Mouse (Mus musculus) urinary bladder, postnatal 10 days (tissue): ENCODE results near the gene Slc9a9.

ENCODE experiments used
- DNase-seq: peaks from one replicate; pipeline ENCODE4 v3.0.0; 2022; ENCODE audit warnings: low spot score

The Slc9a9 gene

DNA sequence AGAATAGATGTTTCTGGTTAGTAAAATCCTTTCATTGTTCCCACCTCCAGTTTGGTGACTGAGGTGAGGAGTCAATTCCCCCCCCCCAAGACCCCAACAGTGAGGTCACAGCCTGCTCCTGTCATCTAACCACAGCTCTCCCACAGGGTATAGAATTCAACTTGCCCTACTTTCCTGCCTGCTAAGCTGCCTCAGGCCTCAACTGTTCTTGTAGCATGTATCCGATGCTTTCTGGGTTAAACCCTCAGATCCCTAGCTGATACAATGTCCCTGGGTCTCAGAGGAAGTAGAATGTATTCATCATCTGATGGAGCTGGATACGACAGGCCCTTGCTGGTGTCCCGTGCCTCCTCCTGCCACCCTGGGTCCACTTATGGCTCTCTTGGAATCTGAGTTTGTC lies 408.9 kb downstream of the Slc9a9 start:
- DNase-seq = no peak

DNA sequence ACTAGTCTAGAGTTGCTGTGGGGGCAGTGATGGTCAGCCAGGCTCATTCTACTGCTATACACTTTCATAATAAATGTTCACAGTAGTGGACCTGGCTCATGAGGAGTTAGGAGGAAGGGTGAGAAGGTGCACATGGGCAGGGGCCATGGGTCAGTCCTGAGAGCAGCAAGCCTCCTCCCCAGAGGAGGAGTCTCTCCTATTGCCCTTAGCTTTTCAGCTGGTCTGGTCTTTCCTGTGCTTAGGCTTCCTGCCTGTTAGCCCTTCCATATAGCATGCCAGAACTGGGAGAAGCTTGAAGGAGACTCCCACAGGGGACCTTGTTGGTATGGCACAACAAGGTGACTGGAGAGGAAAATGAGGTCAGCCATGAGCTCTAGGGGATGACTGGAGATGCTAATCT lies 410.2 kb downstream of the Slc9a9 start:
- no peak for DNase-seq

DNA sequence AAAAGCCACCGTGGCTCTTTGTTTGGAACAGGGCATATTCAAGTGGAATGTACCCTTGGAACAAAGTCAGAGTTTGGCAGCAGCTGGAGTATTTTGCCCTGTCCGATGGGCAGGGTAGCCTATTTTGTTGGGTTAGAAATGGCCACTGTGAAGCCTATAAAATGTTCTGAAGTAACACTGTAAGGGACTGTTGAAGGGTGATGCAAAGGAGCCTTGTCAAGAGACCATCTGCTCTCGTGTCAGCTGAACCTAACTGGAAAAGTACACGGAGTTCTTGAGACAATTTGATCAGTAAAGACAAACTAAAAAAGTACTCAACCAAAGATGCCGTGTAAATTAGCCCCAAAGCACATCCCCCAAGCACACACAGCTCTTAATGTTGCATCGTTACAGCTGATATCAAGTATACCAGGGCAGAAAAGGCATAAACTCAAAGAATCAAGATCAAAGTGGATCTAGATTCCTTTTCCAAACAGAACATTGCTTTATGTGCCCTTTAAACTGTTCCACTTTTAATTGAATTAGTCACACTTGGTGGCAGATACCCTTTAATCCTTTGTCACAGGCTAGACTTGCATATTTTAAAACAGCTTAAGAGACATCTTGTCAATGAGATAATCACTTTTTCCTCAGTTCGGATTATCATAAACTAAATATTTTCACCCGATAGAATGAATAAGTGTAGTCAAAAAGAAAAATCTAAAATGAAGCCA lies 416.6 kb downstream of the Slc9a9 start:
- no peak for DNase-seq

DNA sequence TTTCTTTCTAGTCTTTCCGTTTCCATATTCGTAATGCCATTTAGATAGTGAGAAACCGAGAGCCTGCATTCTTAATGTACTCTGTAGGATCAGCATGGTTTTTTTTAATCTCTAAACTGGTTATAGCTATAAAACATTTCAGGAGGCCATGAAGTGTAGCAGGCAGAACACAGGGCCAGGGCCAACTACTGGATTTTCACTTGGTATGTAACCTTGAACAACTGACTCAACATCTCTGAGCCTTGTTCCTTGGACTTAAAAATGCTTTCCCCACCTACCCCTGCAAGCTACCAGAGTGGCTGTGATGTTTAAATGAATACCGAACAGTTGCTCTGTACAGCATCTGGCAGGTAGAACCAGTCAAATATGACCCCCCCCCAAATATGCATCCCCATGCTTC lies 418.5 kb downstream of the Slc9a9 start:
- DNase-seq = no peak

DNA sequence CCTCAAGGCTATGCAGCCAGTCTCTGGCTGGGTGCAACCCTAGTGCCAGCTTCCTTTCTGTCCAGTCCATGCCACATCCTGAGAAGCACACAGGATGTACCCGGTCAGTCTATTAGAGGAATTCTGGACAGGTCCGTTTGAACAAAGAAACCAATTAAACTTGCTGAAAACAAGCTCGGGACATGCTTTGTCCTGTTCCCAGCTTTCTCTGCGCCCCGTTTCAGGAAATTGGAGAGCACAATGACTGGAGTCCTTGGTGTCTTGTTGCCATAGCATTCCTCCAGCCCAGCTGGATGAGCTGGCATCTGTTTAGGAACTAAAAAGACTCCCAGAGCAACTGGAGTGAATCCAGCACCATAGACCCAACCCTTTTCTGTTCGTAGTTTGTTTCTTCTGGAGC lies 419.3 kb downstream of the Slc9a9 start:
- no peak for DNase-seq

DNA sequence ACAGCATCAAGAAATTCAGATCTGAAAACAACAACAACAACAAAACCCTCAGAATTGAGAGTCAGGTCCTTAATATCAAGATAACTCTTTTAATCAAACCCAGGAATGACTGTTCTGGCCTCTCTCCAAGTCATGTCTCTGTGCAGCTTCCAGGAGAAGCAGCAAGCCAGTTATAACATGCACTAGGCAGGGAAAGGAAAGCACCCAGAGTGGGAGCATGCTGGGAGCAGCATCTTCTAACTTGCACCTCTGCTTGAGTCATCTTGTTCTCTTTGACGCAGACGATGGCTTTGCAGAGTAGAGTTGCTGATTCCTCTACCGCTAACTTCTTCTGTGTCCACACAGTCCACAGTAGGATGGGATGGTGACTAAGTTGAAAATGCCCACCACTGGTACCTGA lies 426.8 kb downstream of the Slc9a9 start:
- no peak for DNase-seq

DNA sequence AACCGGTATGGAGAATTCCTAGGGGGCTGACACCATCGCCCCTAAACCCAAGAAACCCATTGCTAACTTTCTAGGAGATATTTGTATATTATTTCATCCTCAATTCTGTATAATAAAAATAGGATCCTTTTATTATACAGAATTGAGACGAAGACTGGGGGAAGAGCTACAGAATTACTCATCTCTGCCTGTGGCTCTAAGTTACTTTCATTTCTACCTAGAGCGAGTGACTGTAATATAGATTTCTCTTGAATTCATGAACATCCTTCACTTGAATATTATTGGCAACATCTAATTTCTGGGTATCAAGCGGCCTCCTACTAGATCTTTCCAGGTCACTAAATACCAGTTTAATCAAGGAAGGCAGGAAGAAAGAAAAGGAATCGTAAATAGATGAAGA lies 436.1 kb downstream of the Slc9a9 start:
- DNase-seq = no peak

DNA sequence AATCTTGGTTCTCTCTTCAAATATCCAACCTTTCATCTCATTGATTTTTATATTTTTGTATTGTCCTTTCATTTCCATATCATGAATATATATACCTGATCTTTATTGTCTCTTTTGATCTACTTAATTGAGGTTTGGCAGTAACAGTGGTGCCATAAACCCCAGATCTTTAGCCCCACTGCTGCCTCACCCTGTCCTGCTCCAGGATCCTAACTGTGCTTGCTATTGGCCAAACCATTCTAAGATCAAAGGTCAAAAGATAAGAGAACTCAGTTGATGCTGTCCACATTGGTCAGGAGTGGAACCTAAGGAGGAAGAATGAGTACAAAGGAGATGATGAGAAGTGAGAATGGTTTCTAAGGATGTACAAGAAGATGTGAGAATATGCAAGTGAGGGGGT lies 440.1 kb downstream of the Slc9a9 start:
- no peak for DNase-seq

DNA sequence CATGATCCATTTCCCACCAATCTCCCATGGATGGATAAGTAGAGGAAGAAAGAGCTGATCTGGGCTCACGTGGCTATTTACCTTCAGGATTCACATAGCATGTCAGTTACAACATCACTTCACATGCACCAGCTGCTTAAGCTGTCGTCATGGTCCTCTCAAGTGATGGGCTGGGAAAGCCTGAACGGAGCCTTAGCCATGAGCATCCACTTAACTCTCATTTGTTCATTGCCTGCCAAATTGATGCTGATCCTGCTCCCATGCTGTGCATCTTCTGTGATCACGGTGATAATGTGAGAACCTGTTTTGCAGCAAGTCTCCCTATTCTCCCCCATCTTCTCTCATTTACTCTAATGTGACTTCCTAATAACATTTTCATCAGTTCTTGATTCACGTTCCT lies 441.1 kb downstream of the Slc9a9 start:
- no peak for DNase-seq

DNA sequence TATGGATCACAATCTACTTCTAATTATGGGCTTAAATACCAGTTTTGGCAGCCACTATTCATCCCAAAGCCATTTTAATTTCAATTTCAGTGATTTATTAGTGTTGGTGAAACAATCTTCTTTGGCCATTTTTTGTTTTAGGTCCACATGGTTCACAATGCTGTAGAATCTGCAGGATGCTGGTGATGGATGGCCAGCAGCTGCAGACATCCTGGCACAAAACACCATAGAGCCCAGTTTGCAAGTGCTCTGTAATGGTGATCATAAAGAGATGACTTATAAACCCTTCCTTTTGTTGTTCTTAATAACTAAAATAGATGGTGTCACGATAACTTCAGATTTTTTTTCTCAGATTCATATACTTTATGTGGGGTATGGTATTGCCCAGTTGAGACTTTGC lies 442.0 kb downstream of the Slc9a9 start:
- DNase-seq = no peak

DNA sequence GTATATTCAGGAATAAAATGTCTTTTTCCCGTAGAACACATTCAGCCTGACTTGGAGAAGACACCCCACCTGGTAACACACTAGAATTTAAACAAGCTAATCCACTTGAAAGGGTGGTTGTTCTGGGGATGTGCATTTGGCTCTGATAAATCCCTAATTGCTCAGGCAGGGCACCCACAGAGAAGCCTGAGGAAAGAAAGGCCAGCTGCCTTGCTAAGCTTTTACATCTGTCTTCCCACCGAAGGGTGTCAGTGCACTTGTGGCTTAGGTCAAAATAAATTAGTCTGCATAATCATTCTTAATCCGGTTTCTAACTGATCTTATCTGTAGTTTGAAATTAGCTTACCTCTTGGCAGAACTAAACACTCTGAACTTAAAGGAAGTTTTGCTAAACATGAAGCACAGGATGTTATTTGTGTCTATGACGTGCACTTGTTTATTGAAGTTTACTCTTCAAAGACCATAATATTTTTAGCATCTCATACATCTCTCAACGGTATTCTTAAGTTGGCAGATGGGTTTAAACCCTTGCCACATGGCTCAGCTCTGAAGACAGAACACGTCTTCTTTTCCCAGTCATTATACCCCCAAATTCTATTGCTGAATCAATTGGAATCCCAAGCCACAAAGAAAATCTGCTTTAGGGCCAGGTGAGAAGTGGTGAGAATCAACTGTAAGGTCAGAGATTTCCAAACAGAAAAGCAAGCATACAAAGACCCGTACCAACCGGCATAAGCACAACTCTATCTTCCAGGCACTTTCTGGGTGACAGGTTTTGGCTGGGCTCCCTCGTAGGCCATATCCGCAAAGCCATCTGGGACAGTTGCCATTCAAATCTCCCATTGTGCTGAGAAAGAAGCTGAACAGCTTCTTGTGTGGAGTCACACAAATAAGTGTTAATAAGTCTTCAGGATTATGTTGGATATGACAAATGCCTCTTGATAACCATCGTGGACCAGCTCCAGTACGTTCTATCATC lies 443.7 kb downstream of the Slc9a9 start:
- no peak for DNase-seq

DNA sequence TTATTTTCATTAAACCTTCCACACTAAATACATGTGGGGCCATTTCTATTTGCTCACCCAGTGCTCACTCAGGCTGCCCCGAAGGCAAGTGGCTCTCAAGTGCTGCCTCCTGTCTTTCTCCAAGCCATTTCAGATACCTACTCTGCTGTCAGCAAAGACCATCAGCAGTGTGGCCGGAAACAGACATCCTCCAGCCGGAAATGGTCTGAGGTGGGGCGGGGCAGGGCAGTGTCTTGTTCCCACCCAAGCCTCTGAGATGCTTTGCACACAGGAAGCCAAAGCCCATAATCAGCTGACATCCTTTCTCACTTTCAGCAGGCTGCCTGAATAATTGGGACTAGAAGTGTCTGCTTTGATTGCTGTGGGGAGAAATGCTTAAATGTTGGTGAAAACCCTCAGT lies 450.4 kb downstream of the Slc9a9 start:
- no peak for DNase-seq

DNA sequence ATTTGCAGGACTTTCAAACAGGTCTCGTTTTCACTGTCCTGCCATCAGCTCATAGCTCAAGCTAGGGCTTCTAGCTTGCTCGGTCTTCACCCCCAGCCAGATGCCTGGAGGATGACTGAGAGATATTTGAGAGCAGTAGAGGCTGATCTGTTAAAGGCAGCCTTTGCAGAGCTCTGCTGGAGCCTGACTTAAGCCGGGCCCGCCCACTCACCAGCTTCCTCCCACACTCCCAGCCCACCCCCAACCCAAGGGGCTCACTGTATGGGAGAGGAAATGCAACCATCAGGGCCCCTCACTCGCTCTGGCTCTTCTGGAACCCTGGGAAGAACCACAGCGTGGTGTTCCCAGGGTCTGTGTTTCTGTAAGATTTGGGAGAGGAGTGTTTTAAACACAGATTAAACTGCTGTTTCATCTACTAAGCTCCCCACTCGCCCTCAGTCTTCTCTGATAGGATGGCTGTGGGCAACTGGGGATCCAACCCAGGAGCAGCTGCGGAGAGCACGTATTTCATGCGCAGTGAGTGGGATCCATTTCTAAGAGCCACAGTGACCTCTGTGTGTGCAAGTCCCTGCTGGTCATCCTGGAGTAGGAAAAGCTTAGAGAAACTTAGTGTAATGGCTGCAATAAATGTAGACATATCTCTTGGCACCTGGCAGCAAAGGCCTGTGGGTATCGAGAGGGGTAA lies 451.6 kb downstream of the Slc9a9 start:
- DNase-seq = no peak

DNA sequence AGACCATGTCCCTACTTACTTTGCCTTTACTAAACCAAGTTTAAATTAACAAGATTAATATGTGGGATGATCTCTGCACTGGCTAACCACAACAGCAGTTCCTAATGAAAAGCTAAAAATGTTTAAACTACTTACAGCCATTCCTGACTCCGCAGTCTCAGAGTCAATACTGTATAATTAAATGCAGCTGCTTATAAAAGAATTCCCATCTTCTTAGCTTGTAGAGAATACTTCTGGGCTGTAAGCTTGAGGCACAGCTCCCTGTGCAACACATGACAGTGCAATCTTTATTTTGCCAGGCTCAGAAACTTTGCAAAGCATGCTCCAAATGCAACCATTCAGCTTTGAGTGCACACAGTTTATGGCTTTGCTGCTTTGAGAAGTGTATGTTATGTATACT lies 456.0 kb downstream of the Slc9a9 start:
- DNase-seq = no peak

DNA sequence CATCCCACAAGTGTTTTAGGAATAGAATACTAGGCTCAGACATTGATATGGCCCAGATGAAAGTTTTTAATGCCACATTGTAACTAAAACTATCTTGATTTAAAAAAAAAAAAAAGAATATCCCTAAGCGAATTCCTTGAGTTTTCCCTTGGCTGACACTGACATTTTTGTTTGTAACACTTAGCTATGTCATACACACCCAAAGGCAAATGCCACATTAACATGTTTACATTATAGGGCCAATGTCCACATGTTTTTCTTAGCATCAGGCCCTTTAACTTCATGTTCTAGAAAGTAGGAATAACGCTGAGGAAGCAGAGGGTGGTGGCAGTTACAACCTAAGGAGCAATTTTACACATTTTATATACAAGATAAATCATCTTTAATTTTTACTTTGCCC lies 458.1 kb downstream of the Slc9a9 start:
- DNase-seq = no peak

DNA sequence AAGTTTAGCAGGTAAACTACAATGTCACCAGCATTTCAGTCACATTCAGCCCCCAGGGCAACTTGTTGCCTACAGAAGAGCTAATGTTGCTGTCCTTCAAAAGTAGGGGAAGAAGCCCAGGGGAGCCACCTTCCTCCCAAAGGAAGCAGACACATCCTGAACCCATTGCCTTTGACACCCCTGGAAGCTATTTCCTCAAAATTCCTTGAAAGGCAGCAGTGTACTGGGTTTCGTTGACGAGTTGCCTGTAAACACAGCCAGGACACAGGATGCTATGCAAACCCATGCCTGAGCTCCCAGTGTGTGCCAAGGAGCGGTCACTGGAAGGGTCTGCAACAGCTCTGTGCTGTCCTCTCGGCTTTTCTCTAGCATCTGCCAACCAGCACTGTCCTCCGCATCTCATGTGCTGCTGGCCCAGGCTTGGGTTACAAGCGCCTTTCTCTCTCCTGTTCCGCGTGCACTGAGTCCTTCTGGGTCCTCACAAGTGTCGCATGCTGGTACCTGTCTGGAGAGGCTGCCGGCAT lies 479.6 kb downstream of the Slc9a9 start:
- no peak for DNase-seq

DNA sequence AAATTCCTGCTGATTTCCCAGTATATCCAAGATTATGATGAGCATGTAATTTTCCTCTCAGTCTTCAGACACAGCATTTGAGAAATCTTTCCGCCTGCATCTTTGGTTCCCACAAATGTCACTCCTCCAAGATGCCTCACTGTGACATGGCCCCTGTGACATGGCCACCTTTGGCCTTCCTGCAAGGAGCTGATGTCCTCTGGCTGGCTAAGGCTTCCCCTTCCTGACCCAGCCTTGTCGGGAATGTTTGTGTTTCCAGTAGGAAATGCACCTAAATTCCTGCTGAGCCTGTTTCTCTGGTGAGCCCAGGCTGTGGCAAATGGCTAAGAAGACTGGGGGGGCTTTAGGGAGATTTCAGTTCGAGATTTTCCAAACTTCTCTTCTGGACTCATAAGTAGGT lies 480.4 kb downstream of the Slc9a9 start:
- no peak for DNase-seq

DNA sequence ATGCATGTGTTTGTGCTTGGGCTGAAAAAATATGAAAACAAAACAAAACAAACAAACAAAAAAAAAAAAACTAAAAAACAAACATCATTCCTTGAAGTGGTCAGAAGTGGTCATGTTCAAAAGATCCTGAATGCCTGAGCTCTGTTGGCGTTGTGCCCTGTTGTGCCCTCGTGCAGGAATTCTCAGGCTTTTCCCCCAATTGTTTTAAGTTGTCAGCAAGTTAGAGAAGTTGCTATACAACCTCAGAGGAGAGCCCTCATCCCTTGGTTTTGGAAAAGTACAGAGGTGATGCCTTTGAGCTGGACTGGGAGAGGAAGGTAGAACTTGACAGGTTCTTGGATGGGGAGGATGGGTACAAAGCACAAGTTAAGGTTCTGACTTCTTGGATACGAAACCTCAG lies 480.9 kb downstream of the Slc9a9 start:
- no peak for DNase-seq

DNA sequence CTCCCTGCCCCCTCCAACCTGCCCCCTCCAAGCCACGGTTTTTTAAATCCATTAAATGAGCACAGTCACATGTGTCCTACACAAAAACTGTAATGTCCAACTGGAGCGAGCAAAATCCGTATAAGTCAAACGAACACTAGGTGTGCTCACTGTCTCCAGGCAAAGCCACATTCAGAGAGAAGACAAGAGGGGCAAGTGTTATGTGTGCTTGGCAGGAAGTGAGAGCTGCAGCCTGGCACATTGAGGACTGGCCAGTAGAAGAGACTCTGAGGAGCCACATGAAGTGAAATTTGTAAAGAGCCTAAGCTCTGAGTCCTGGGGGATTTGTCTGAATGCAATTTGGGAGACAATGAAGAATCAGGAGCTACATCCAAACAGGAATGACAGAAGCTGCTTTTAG lies 481.3 kb downstream of the Slc9a9 start:
- no peak for DNase-seq

DNA sequence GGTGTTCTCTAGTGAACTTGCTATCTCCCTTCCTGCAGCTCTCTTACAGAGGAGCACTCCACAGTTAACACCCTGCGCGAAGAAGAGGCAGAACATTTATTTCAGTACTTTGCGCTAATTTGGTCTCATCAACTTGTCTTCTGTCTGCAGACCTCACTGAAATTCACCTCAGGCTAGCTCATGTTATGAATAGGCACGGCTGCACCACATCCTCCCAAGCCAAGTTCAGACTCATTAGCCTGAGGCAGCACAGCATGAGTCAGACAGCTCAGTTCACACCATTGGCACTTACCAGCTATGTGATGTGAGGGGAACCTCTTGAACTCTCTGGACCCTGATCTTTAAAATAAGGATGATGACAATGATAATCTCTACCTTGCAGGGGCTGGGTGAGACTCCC lies 482.0 kb downstream of the Slc9a9 start:
- DNase-seq = no peak

DNA sequence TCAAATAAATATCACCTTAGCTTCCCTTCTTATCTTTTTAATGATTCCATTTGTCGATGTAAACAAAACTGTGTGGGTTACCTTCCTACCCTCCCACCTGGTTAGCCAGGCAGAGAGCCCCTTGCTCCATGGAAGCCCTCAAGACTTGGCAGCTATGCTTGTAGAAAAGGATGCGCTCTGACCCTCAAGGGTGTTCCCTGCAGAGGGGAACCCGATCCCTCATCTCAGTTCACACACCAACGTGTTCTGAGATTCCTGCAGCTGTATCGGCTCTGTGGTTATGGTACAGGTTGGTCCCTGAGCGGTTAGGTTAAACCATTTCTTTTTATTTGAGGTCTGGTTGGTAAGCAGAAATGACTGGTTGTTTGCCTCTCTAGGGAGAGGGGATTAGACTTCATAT lies 484.3 kb downstream of the Slc9a9 start:
- no peak for DNase-seq

DNA sequence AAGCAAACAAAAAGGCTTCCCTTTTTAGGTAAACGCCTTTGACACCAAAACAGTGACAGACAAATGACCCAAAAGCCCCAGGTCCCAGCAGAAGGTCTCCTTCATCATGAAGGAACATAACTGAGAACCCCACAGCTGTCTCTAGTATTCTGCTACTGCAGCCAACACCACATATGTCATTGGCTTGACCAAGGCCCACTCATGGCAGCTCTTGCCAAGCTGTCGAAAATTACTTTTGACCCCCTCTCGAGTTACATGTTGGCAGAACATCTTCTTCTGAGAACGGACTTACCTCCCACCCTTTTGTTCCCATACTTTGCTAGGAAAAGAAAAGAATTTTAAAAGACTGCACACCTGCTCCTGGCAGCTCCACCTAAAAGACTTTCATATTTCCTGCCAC lies 488.2 kb downstream of the Slc9a9 start:
- no peak for DNase-seq

DNA sequence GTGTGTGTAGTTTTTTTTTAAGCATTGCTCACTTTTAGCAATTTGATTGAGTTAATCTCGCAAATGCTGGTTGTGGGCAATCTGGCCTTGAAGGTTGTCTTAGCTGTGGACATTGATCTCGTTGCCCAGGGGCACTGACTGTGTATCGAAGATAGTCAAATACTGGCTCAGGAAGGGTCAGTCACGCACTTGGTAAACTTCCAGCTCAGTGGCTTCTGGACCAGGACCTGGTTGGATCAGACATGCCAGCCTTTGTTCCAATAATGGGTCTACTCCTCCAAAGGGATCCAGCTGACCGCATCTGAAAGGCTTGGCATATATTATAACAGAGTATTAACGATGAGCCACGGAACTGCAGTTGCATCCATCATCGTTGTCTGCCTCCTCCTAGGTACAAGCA lies 489.2 kb downstream of the Slc9a9 start:
- DNase-seq = no peak
